In genomic region chr1:85896781-85897700, GRCm38 (mm10) we compare ENCODE assay signal across 8 mouse cellular contexts. TPM values are rescaled to one million over a fixed set of nuclear protein-coding genes. Genes with fewer than 3 reads are reported as not detected.
A peak's percentile ranks its signal among the peaks of the same experiment; 100 is the strongest.
DNase-seq lines count a peak whose midpoint lies in the region; ATAC-seq and TF ChIP-seq lines count a peak whose summit lies in the region.

No protein-coding gene starts in this region.

- peak overlapping the region; percentile 52; the same call in 1 of the 2 replicates for H3K9ac ChIP-seq in heart, embryonic 11.5 days (ENCODE audit: low read depth, low read length)
- peak overlapping the region; percentile 14; the same call in 1 of the 2 replicates for H3K9ac ChIP-seq in forebrain, postnatal 0 days
- no peak overlapping the region for H3K9ac ChIP-seq in liver, embryonic 11.5 days (ENCODE audit: low read depth, low read length)
- peak overlapping the region; percentile 18; the same call in 1 of the 2 replicates for H3K9ac ChIP-seq in neural tube, embryonic 14.5 days (replicated peaks; ENCODE audit: low read depth, low read length)

- TF ChIP-seq CTCF in forebrain, postnatal 0 days (IDR thresholded peaks at IDR 0.05; ENCODE audit: low read depth), result no peak

- peak overlapping the region; percentile 87 for H3K4me2 ChIP-seq in heart, embryonic 11.5 days
- H3K4me2 ChIP-seq in forebrain, postnatal 0 days (ENCODE audit: low read depth), result peak overlapping the region; percentile 82
- peak overlapping the region; percentile 95 for H3K4me2 ChIP-seq in liver, embryonic 11.5 days
- H3K4me2 ChIP-seq in neural tube, embryonic 14.5 days (ENCODE audit: low read depth, low read length), result peak overlapping the region; percentile 90

- peaks cover 60% of the 10 kb centered on the region for H3K4me1 ChIP-seq in heart, embryonic 11.5 days (ENCODE audit: control insufficient read depth, insufficient read depth, low read length)
- peaks cover 49% of the 10 kb centered on the region for H3K4me1 ChIP-seq in forebrain, postnatal 0 days (ENCODE audit: insufficient read depth)
- peaks cover 52% of the 10 kb centered on the region for H3K4me1 ChIP-seq in liver, embryonic 11.5 days (replicated peaks; ENCODE audit: control insufficient read depth, insufficient read depth, low read length)
- peaks cover 50% of the 10 kb centered on the region for H3K4me1 ChIP-seq in neural tube, embryonic 14.5 days (ENCODE audit: control insufficient read depth, insufficient read depth, low read length)

- DNase-seq in heart, postnatal 14 days, result no peak
- no peak for DNase-seq in forebrain, postnatal 0 days
- no peak for DNase-seq in liver, embryonic 11.5 days (ENCODE audit: low spot score)
- no peak for DNase-seq in left cerebral cortex, postnatal 14 days (ENCODE audit: low spot score in 2 of 2)
- DNase-seq in kidney, postnatal 14 days, result no peak

- H3K4me3 ChIP-seq in heart, embryonic 11.5 days (ENCODE audit: low read depth, low read length), result 0 out of 2 replicates have a peak overlapping the region, but pooled peaks have one; percentile 12
- peak overlapping the region; percentile 73 for H3K4me3 ChIP-seq in forebrain, postnatal 0 days (ENCODE audit: low read depth, low read length)
- no peak overlapping the region for H3K4me3 ChIP-seq in liver, embryonic 11.5 days (ENCODE audit: low read depth, low read length)
- peak overlapping the region; percentile 15; the same call in 1 of the 2 replicates for H3K4me3 ChIP-seq in neural tube, embryonic 14.5 days (ENCODE audit: low read depth, low read length)

- no peaks in the 10 kb centered on the region for H3K27me3 ChIP-seq in heart, embryonic 11.5 days (ENCODE audit: control insufficient read depth, insufficient read depth, low read length)
- no peaks in the 10 kb centered on the region for H3K27me3 ChIP-seq in forebrain, postnatal 0 days (ENCODE audit: insufficient read depth, low read length)
- no peaks in the 10 kb centered on the region for H3K27me3 ChIP-seq in liver, embryonic 11.5 days (replicated peaks; ENCODE audit: control insufficient read depth, insufficient read depth, low read length)
- no peaks in the 10 kb centered on the region for H3K27me3 ChIP-seq in neural tube, embryonic 14.5 days (ENCODE audit: control insufficient read depth, insufficient read depth, low read length)

- ATAC-seq in heart, embryonic 11.5 days (replicated peaks; ENCODE audit: insufficient number of reproducible peaks, low FRiP score, low TSS enrichment), result no peak
- ATAC-seq in activated CD4-positive, CD25-positive, alpha-beta regulatory T cell, adult 4 months, result peak; percentile 58
- ATAC-seq in forebrain, postnatal 0 days, result no peak
- ATAC-seq in liver, embryonic 11.5 days (replicated peaks; ENCODE audit: low FRiP score), result no peak
- ATAC-seq in neural tube, embryonic 14.5 days (ENCODE audit: low read depth), result no peak

- intact Hi-C loops in heart, postnatal 14 days (cut with DNase I), result no loop called here
- intact Hi-C loops in left cerebral cortex, postnatal 14 days (cut with DNase I), result no loop called here

- H3K36me3 ChIP-seq in heart, embryonic 11.5 days (ENCODE audit: control insufficient read depth, insufficient read depth, low read length), result no peaks in the 10 kb centered on the region; the same call in 1 of the 2 replicates
- no peaks in the 10 kb centered on the region for H3K36me3 ChIP-seq in forebrain, postnatal 0 days (ENCODE audit: insufficient read depth)
- no peaks in the 10 kb centered on the region for H3K36me3 ChIP-seq in liver, embryonic 11.5 days (ENCODE audit: control insufficient read depth, insufficient read depth, low read length)
- H3K36me3 ChIP-seq in neural tube, embryonic 14.5 days (ENCODE audit: control insufficient read depth, insufficient read depth, low read length), result no peaks in the 10 kb centered on the region

- 51% methylated on average over 12 of the region's 12 CpGs for WGBS in heart, embryonic 11.5 days (ENCODE audit: insufficient replicate concordance)
- 55% methylated on average over 12 of the region's 12 CpGs for WGBS in forebrain, postnatal 0 days
- WGBS in liver, embryonic 11.5 days, result 41% methylated on average over 12 of the region's 12 CpGs
- 52% methylated on average over 12 of the region's 12 CpGs for WGBS in neural tube, embryonic 14.5 days

- H3K9me3 ChIP-seq in heart, embryonic 11.5 days (replicated peaks; ENCODE audit: control insufficient read depth, low read length), result no peaks in the 10 kb centered on the region
- H3K9me3 ChIP-seq in forebrain, postnatal 0 days (ENCODE audit: low read length), result no peaks in the 10 kb centered on the region
- no peaks in the 10 kb centered on the region for H3K9me3 ChIP-seq in liver, embryonic 11.5 days (ENCODE audit: control insufficient read depth, low read length)
- H3K9me3 ChIP-seq in neural tube, embryonic 14.5 days (ENCODE audit: control insufficient read depth, low read length), result no peaks in the 10 kb centered on the region

- H3K27ac ChIP-seq in heart, embryonic 11.5 days (ENCODE audit: low read depth, low read length), result peak overlapping the region; percentile 41
- peak overlapping the region; percentile 91 for H3K27ac ChIP-seq in forebrain, postnatal 0 days (ENCODE audit: low read depth, low read length)
- no peak overlapping the region for H3K27ac ChIP-seq in liver, embryonic 11.5 days (ENCODE audit: low read depth, low read length)
- H3K27ac ChIP-seq in neural tube, embryonic 14.5 days (ENCODE audit: low read depth, low read length), result no peak overlapping the region

RNA-seq across cellular contexts. Expression of gene Itm2c, which starts 3.0 kb away (rescaled TPM):
- 146 and 150 TPM in 2 replicates for polyA plus RNA-seq in heart, embryonic 11.5 days (2014; fragmentation: Nextera tagmentation; extraction: Ambion mirVana)
- 10 to 100 TPM; 87.2 to 93.8 TPM for total RNA-seq in heart, postnatal 14 days (2021)
- polyA plus RNA-seq in activated CD4-positive, CD25-positive, alpha-beta regulatory T cell, adult 4 months (2017; shearing (Covaris generic)), result 100 to 1,000 TPM in 1 of 2 experiments, 10 to 100 TPM in 1; 75.8 to 126 TPM
- total RNA-seq in forebrain, postnatal 0 days (2014; rRNA removed), result 244 and 280 TPM in 2 replicates
- polyA plus RNA-seq in forebrain, postnatal 0 days (2015; fragmentation: Nextera tagmentation; extraction: Ambion mirVana), result 244 and 246 TPM in 2 replicates
- polyA plus RNA-seq in liver, embryonic 11.5 days (2014; fragmentation: Nextera tagmentation; extraction: Ambion mirVana), result 39.7 and 41.8 TPM in 2 replicates
- polyA plus RNA-seq in neural tube, embryonic 14.5 days (2014; fragmentation: Nextera tagmentation; extraction: Ambion mirVana), result 93.2 and 105 TPM in 2 replicates
- 100 to 1,000 TPM; 521 to 559 TPM for total RNA-seq in left cerebral cortex, postnatal 14 days (2021)

RNA-seq across cellular contexts. Expression of gene 4933407L21Rik, which starts 31.2 kb away (rescaled TPM):
- polyA plus RNA-seq in heart, embryonic 11.5 days (2014; fragmentation: Nextera tagmentation; extraction: Ambion mirVana), result not detected in 2 replicates
- total RNA-seq in heart, postnatal 14 days (2021), result not detected
- polyA plus RNA-seq in activated CD4-positive, CD25-positive, alpha-beta regulatory T cell, adult 4 months (2017; shearing (Covaris generic)), result 1 to 10 TPM in 1 of 2 experiments, under 1 TPM in 1; 0.51 to 1.5 TPM
- total RNA-seq in forebrain, postnatal 0 days (2014; rRNA removed), result 6.7 and 9.8 TPM in 2 replicates
- polyA plus RNA-seq in forebrain, postnatal 0 days (2015; fragmentation: Nextera tagmentation; extraction: Ambion mirVana), result 6.2 and 8.6 TPM in 2 replicates
- not detected in 2 replicates for polyA plus RNA-seq in liver, embryonic 11.5 days (2014; fragmentation: Nextera tagmentation; extraction: Ambion mirVana)
- 6.5 and 6.9 TPM in 2 replicates for polyA plus RNA-seq in neural tube, embryonic 14.5 days (2014; fragmentation: Nextera tagmentation; extraction: Ambion mirVana)
- 1 to 10 TPM; 7.8 to 9.6 TPM for total RNA-seq in left cerebral cortex, postnatal 14 days (2021)

Comparison
In these comparisons a context has a peak if more than half of its experiments do, and no peak if none do; other contexts are left out.
1. H3K27ac ChIP-seq: peak in heart, embryonic 11.5 days (single experiment) and forebrain, postnatal 0 days (single experiment); none in liver, embryonic 11.5 days (single experiment) and neural tube, embryonic 14.5 days (single experiment).
2. Peak in every context shown above with its lines, with median percentiles within 50 percentile points of each other: H3K4me2 ChIP-seq.